Mouse (Mus musculus) neutrophil, adult 5-6 weeks (primary cell): ENCODE data around the gene Sorbs1. TPM values are rescaled to one million over a fixed set of nuclear protein-coding genes. Genes with fewer than 3 reads are reported as not detected.

ENCODE experiments used
- ATAC-seq: fragments of 151-379, 151-347 bp; 2 replicates; pipeline ENCODE4 v1.8.0; 2017; ENCODE audit warnings: mild to moderate bottlenecking, moderate TSS enrichment; ENCODE audit not compliant: insufficient number of reproducible peaks, poor library complexity, low FRiP score, severe bottlenecking; ENCODE audit errors: extremely low read depth
- total RNA-seq: library from RNA; stranded (forward); fragments of 200-1000 nt; gene quantifications from 2 replicates; pipeline ENCODE4 v1.2.3, GENCODE M21; 2017

Sorbs1 gene
- total RNA-seq, 1 experiment from 2014 or later: 9.8 TPM

DNA sequence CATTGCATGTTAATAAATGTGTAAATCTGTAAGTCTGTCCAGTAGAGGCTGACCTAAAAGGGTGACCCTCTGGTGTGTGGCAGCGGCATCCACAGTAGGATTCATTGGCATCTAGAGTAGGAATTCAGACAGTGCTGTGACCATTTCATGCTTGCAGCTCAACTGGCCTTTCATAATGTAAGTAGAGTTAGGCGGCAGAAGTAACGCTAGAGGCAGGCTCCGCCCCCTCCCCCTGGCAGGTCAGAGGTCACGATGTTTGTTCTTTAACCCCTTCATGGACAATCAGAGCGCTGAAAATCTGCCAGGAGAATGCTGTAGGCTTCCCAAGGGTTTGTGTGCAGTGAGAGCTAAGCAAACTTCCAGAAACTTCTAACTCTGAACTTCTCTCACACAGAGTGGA lies 172.4 kb downstream of the Sorbs1 start:
- ATAC-seq: no peak

DNA sequence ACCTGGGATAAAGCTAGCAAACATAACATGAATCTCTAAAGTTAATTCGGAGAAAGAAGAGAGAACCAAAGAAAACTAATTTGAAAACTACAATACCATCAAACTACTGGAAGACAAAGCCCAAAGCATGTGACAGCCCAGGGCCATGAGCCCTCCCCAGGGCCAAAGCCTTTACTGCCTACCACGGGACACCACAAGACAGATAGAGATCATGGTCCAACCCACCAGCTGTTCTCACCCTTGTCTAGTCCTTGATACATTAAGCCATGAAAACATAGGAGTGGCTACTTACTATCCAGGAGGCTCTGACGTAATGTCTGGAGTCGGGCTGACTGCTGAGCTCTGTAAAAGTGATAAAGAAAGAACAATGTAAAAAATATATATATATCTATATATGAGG lies 176.9 kb downstream of the Sorbs1 start:
- ATAC-seq: no peak

DNA sequence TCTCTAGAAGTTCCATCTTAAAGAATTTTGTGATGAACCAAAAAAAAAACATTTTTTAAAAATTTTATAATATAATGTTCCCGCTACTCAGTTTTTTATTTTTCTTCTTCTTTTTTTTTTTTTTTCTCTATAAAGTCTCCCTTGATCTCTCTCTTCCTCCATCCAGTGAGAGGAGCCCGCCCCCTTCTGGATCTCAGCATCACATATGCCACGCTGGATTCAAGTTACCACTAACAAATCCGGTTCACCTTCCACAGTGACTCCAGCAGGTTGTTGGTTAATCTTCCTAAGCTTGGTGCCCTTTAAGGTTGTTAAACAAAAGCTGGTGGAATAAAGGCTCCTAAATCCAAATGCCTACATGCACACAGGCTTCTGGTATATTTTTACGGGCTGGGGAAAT lies 179.7 kb downstream of the Sorbs1 start:
- no peak for ATAC-seq

DNA sequence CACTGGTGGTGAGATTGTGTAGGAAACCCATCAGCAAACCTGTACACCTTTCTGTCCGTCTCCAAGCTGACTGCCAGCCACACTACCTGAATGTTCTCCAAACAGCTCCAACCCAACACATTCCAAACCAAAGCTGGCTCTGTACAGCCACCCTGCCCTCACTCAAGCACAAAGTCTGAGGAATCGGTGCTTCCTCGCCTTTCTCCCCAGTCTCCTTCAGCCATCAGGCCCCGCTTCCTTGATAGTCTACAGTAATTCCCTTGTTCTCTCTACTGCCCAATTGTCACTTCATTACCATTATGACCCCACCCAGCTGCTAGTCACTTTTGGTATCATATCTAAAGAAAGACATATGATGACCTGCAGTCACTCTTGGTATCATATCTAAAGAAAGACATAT lies 180.5 kb downstream of the Sorbs1 start:
- ATAC-seq: no peak

DNA sequence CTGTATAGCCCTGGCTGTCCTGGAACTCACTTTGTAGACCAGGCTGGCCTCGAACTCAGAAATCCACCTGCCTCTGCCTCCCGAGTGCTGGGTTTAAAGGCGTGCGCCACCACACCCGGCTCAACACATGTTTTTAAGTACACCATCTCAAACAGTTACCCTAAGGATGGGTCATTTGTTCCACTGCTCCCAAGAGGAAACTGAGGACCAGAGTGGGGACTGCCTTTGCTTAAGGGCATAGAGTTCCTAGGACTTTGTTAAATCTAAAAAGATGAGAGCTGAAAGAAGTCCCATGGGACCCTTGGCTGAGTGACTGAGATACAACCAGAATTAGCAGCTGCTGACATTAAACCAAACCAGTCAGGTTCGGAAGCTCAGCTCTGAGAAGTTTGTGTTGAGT lies 181.3 kb downstream of the Sorbs1 start:
- no peak for ATAC-seq

DNA sequence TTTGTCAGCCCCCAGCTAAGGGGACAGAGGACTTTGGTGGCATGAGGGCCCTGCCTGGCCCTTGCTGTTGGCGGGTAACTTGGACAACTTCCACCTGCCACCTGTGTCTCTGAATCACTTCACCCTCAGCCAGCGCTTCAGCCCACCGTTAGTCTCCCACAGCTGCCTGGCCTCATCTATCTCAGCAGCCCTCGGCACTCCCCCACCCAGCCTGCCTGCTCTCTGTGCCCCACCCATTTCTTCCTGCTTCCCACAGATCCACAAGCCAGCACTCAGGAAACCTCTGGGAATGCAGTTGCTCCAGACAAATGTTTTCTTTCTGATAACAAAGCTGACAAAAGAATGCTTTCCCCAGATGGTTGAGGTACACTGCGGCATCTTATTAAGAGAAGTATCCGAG lies 181.7 kb downstream of the Sorbs1 start:
- ATAC-seq: no peak

DNA sequence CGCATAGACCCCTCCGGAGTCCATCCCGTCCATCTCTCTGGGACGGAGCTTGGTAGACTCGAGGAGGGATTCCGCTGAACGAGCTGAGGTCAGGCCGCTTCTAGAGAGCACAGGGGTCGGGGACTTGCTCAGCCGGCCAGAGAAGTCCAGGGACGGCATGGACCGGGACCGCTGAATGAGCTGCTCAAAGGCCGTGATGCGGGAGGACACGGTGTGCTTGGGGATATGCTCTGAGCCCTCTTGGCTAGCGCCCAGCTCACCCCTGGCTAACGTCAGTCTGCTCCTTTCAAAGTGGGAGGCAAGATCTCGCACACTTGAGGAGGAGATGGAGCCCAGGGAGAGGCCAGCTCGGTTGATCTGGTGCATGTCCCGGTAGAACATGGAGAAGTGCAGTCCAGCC lies 187.5 kb downstream of the Sorbs1 start:
- ATAC-seq: no peak

DNA sequence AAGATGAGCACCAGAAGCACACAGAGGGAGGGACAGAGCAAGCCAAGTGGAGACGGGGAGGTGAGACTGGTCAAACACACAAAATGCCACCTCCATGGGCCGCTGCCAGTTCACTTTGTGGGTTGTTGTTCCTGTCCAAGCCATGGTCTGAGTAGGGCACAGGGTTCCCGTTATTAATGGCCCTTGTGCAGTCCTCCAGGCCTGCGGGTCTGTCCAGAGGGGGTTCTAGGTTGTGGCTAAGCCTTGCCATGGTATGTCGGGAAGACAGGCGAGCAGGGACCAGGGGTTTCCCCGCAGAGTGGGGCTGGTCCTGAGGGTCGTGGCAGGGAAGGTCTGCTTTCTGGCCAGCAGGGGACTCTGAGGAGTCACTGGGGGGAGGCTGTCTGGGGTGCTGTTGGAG lies 188.2 kb downstream of the Sorbs1 start:
- no peak for ATAC-seq

DNA sequence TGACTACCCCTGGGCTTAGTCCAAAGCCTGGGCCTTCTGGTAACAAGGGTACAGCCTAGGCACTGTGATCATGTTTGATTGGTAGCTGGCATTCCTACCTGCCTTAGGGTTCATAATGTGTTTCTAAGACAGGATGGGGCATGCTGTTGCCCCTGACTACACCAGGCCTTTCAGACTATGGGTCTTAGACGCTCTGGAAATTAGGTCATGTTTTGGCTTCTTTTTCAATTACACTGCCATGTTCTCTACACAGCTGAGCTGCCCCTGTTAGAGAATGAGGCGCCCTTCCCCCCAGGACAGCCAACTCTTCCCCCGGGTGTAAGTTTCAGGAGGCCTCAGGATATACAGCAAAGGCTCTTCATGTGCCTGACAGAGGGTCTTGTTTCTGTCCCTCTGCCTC lies 191.4 kb downstream of the Sorbs1 start:
- no peak for ATAC-seq

DNA sequence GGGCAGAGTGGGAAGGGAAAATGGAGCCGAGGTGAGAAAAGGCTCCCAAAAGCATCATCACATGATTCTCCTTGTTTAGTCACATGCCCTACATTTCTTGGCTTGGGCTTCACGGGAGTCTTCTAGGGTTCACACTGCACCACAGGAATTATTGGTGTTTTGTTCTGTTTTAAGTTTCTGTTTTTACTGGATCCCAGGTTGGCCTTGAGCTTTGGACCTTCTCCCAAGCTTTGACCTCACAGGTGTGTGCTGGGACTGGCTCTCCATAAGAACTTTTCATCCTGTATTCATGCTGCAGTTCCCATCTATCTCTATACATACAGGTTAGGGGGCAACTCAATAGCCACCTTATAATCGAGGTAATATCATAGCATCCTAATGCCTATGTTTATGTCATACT lies 194.4 kb downstream of the Sorbs1 start:
- no peak for ATAC-seq

DNA sequence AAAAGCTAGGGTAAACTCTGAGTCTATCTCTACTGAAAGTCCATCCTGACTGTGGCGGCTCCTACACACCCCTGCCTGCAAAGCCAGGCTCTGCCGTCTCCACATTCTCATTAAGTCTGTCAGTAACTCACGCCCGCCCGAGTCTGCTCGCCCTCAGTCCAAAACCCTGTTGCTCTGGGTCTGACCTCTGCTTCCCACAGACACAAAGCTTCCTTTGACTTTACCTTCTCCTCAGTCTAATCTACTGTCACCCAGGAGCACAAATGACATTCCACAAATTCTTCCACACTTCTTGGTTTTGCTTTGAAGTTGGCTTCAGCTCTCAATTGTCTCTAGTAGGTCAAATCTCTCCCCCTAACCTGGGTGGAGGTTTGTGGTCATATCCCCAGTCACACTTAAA lies 195.1 kb downstream of the Sorbs1 start:
- ATAC-seq: no peak

DNA sequence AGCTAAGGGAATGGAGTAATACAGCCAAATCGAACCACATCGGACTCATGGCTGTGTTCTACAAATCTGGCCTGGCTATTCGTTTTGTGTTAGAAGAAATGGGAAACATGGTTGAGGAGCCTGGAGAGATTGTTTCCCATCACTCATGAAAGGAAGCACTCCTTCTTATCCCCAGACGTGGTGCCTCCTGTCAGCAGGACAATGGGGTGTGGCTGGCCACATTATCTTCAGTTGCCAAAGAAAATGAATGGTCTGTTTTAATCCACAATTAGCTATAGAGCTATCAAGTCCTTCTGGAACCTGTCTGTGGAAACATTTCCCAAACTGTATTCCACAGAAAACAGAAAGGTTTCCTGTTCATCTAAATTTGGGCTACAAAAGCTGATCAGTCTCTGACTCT lies 196.6 kb downstream of the Sorbs1 start:
- no peak for ATAC-seq

DNA sequence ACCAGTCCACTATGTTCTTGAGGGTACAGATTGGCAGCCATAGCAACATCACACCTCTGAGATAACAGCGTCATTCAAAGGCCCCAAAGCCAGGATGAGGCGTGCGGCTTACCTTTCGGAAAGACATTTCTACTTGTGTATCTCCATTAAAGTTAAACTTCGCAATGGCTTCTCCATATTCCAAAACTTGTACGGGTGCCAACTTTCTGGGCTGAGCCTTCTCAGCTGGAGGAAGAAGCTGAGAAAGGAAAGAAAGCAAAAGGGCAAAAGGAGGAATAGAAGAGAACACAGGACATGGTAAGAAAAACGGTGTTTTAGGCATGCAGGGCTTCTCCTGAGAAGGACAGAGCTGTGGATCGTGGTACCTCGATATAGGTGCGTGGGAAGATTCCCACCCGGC lies 199.3 kb downstream of the Sorbs1 start:
- ATAC-seq: no peak

DNA sequence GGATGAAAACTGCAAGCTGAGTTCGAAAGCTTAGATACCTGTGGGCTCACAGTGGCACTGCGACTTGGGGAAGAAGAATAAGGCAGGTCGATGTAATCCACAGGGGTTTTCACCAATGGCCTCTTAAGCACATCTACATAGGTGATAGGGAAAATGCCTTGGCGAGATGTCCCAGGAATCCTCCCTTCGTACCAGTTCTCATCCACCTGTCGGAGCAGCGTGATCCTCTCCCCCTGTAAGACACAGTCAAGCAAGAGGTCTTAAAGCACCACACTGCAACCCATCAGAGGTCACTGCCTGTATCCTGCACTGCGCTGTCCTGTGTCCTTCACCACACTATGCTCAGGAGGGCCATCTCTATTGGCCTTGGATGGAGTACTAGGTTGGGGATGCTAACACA lies 201.9 kb downstream of the Sorbs1 start:
- ATAC-seq: no peak

DNA sequence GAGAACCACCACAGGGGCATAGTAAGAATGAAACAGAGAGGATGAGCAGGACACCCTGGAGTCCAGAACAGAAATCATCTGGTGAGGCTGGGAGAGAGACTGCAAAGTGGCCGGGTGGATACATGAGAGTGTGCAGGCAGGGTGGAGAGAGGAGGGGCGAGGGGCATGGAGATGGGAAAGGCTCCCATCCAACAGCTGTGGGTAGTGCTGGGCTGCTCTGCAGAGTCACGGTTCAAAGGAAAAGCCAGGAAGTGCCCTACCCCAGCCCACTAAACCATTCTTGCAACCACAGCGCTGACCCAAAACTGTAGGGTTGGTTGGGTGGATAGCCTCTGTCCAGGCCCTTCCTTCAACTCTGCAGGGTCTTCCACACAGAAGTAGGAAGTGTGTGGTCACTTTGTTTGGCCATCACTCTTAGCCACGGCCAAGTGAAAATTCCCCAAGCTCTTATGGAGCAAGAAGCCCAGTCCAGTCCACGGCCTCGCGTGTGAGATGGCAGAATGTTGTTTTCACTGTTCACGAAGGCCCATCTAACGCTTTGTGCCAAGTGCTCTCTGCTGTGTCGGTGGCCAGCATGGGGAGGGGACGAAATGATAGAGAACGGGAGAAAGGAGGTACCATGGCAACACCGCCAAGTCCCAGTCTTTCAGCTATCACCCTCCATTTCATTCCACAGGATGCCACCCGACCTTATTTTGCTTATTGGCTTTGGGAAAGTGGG lies 203.0 kb downstream of the Sorbs1 start:
- no peak for ATAC-seq

DNA sequence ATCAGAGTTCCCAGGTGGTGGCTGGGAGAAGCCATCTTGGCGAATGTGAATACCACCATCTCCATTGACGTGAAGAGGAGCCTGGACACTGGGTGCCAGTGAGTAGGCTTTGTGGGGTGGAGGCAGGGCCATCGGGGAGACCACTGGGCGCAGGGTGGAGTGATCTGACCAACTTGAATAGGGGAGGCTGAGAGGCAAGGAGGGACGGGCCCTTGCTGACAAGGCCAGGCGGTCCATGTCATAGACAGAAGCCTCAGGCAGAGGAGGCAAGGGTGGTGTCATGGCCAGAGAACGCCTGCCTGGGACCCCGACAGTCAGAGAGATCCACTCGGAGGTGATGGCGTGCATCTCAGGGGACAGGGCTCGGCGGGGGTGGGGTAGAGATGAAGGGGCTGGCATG lies 203.7 kb downstream of the Sorbs1 start:
- peak; percentile 21; the same call in 1 of the 2 replicates for ATAC-seq

DNA sequence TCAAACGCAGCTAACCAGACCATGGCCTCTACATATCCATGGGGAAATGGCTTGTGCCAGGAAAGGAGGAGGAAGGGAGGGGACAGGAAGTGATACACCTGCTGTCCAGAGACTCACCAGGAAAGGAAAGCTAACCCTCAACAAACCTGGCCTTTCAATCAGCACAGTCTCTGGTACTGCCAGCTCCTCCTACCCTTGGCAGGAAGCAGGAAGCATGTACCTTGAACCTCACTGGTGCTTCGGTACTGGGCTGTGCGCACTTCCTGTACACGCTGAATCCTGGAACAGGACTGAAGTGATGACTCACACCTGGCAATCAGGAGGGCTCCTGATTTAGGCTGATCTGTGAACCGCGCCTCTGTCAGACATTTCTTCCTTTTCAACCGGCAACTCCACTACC lies 206.0 kb downstream of the Sorbs1 start:
- ATAC-seq: no peak

DNA sequence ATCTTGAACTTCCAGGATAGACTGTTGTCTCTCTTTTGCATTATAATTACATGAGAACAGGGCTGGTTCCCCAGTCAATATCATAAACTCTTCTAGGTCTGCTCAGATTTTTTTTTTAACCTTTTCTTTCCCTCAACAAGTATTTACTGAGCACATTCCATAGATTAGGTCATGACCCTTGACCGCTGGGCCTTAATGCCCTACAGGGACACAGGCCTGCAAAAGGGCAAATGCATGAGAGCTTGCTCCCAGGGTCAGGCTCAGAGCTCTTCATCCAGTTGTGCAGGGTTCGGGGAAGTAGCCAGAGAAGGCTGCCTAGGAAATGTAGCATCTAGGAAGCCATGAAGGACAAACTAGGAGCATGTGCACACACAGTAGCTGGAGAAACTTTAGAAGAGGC lies 206.9 kb downstream of the Sorbs1 start:
- no peak for ATAC-seq

DNA sequence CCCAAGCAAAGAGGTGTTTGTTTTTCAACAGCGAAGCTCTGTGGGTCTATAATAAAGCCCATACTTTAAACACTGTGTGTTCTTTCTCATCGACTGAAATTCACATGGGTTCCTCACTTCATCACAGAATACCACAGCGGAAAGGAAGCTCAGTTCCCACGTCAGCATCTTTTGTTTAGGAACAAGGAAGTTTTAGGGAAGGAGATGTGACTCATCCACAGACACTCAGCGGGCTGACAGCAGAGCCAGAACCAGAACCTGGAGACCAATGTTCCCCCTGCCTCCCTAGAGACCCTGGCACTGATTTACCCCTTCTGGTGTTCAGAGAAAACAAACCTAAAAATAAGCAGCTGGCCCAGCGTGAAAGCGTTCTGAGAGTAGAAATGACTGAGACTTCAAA lies 208.1 kb downstream of the Sorbs1 start:
- no peak for ATAC-seq

DNA sequence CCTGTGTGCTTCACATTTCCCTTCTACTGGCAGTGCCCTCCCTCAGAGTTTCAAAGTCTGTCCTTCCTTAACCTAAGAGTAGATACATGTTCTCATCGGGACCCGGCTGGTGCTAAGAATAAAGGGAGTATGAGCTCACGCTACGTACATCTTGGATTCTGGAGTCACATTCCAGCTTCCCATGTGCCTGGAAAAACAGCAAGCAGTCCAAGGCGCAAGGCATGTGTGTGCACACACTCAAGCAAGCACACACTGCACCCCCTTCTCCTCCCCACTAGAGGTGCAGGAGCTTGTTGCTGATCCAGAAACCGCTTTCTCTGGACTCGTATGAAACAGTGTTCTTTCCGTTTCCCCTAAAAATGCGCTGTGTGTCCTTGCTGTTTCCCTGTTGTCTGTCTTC lies 210.7 kb downstream of the Sorbs1 start:
- ATAC-seq: no peak

DNA sequence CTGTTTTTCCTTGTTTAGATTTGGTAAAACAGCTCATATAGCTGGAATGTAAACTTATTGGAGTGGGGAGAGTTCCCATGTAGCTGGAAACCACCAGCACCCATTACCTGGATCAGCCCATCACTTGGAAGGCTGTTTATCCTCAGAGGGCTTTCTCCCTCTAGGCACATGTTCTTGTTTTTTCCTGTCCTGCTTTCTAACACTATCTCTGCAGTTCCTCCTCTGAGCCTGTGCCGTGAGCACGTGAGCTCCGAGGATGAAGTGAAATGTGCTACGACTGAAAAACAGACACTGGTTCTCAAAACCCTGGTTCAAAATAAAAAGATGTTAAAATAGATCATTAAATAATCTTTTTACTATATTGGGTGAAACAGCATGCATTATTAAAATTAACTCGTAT lies 211.1 kb downstream of the Sorbs1 start:
- no peak for ATAC-seq
